Comparison of ENCODE assay signal across 22 mouse cellular contexts in genomic region chr19:45753551-45753950, GRCm38 (mm10). TPM values are rescaled to one million over a fixed set of nuclear protein-coding genes. Genes with fewer than 3 reads are reported as not detected.
"Had no signal": no experiment of that assay in that cellular context is flagged by ENCODE, and none has a peak within 500 bp of the region (broad histone marks: within the 10 kb centered on the region; RNA-seq: fewer than 3 reads in every experiment).

No protein-coding gene starts in this region.

- DNase-seq: lung, adult 2 months; lung, postnatal 14 days; lung, postnatal 36 days; right cerebral cortex, postnatal 14 days; thymus, adult 2 months; thymus, postnatal 25 days; thymus, postnatal 4 days had no signal

- H3K27me3 ChIP-seq: lung, embryonic 15.5 days; megakaryocyte, embryonic 14.5 days; neural tube, embryonic 12.5 days; stomach, embryonic 15.5 days had no signal

- H3K4me3 ChIP-seq: lung, embryonic 15.5 days; megakaryocyte, embryonic 14.5 days; midbrain, embryonic 13.5 days; midbrain, embryonic 15.5 days; neural tube, embryonic 12.5 days; stomach, embryonic 15.5 days had no signal

- H3K27ac ChIP-seq: lung, embryonic 15.5 days; macrophage; midbrain, embryonic 13.5 days; midbrain, embryonic 15.5 days; neural tube, embryonic 12.5 days; stomach, embryonic 15.5 days; stomach, postnatal 0 days had no signal

- H3K9ac ChIP-seq: lung, embryonic 15.5 days; midbrain, embryonic 13.5 days; midbrain, embryonic 15.5 days; neural tube, embryonic 12.5 days; stomach, embryonic 15.5 days had no signal

- ATAC-seq: lung, postnatal 0 days; midbrain, embryonic 13.5 days; midbrain, embryonic 15.5 days had no signal

- H3K4me2 ChIP-seq: lung, embryonic 15.5 days; midbrain, embryonic 11.5 days; midbrain, embryonic 13.5 days; midbrain, embryonic 15.5 days; neural tube, embryonic 12.5 days; stomach, embryonic 15.5 days had no signal

- H3K9me3 ChIP-seq: lung, embryonic 15.5 days; megakaryocyte, embryonic 14.5 days; midbrain, embryonic 13.5 days; midbrain, embryonic 15.5 days; neural tube, embryonic 12.5 days; stomach, embryonic 15.5 days had no signal

RNA-seq across cellular contexts. Expression of gene Fgf8, which starts 10.8 kb away (rescaled TPM):
- total RNA-seq: megakaryocyte progenitor cell, adult 5-6 weeks; monocyte, adult 5-6 weeks; neutrophil, adult 5-6 weeks had no signal
- polyA plus RNA-seq: lung, adult 2 months; lung, embryonic 15.5 days; lung, postnatal 0 days; macrophage; midbrain, postnatal 0 days; neural tube, embryonic 12.5 days; stomach, embryonic 15.5 days; stomach, postnatal 0 days; urinary bladder, adult 2 months had no signal
